Mouse (Mus musculus) liver, embryonic 15.5 days (tissue): ENCODE results near the gene Slit2. TPM values are rescaled to one million over a fixed set of nuclear protein-coding genes. Genes with fewer than 3 reads are reported as not detected.

Experiments
- ATAC-seq: fragments of 200-750 bp; cut with Nextera tagmentation; 2 replicates; pipeline ENCODE4 v1.8.0; 2017; ENCODE audit warnings: moderate number of reproducible peaks, mild to moderate bottlenecking, moderate library complexity; ENCODE audit not compliant: insufficient read depth
- H3K27ac ChIP-seq: fragments of 300-500 bp; sonication (generic); replicated peaks from 2 replicates; pipeline ENCODE4 v1.5.1; 2015; ENCODE audit warnings: mild to moderate bottlenecking, inconsistent platforms
- H3K27me3 ChIP-seq: fragments of 300-500 bp; sonication (generic); 2 replicates; pipeline ENCODE4 v1.6.1; 2015; ENCODE audit warnings: mild to moderate bottlenecking, inconsistent platforms
- H3K36me3 ChIP-seq: fragments of 300-500 bp; sonication (generic); replicated peaks from 2 replicates; pipeline ENCODE4 v1.6.1; 2015; ENCODE audit warnings: moderate library complexity, mild to moderate bottlenecking, inconsistent platforms
- H3K4me1 ChIP-seq: fragments of 300-500 bp; sonication (generic); replicated peaks from 2 replicates; pipeline ENCODE4 v1.6.1; 2015; ENCODE audit warnings: inconsistent platforms
- H3K4me2 ChIP-seq: fragments of 300-500 bp; sonication (generic); 2 replicates; pipeline ENCODE4 v1.6.1; 2015; ENCODE audit warnings: moderate library complexity, mild to moderate bottlenecking, inconsistent platforms
- H3K4me3 ChIP-seq: fragments of 300-500 bp; sonication (generic); replicated peaks from 2 replicates; pipeline ENCODE4 v1.5.1; 2015; ENCODE audit warnings: mild to moderate bottlenecking, inconsistent platforms
- H3K9ac ChIP-seq: fragments of 300-500 bp; sonication (generic); 2 replicates; pipeline ENCODE4 v1.6.1; 2015; ENCODE audit warnings: moderate library complexity, mild to moderate bottlenecking, inconsistent platforms
- H3K9me3 ChIP-seq: fragments of 300-500 bp; sonication (generic); replicated peaks from 2 replicates; pipeline ENCODE4 v1.6.1; 2016; ENCODE audit warnings: inconsistent platforms
- WGBS: fragments of 180-500 bp; shearing (Covaris S2); methylation state at CpG from one replicate; pipeline ENCODE4 v1.1.7; 2015; ENCODE audit warnings: mixed read lengths; ENCODE audit not compliant: insufficient replicate concordance; 5-methylcytosine and 5-hydroxymethylcytosine counted together
- polyA plus RNA-seq: library from polyadenylated mRNA; unstranded; fragments of >200 nt; fragmentation: Nextera tagmentation; extraction: Ambion mirVana; gene quantifications from 2 replicates; pipeline ENCODE4 v1.2.1, GENCODE M21; 2015

The Slit2 gene
- polyA plus RNA-seq, 1 experiment from 2014 or later, result 0.44 TPM

DNA sequence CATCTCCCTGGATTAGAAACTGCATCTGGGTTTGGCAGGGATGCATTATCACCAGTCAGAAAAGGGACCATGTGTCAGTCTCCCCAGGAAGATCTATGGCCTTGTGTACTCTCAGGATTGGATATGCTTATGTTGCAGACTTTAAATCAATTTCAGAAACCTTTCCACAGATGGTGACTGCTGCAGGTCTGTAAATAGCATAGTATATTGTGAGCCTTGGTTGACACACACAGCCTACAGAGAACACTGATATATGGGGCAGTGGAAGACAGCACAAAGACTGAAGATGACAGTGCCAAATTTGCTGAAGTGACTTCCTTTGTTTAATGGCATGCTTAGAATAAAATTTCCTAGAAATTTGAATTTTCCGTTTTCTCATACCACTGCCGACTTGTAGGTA, 163.1 kb downstream of the Slit2 start:
- H3K4me2 ChIP-seq, result no peak overlapping the region
- no peaks in the 10 kb centered on the region for H3K9me3 ChIP-seq
- no peak for ATAC-seq
- no peak overlapping the region for H3K4me3 ChIP-seq
- H3K27me3 ChIP-seq, result no peaks in the 10 kb centered on the region
- no peak overlapping the region for H3K27ac ChIP-seq
- 60% methylated on average over 2 of the region's 2 CpGs for WGBS
- H3K36me3 ChIP-seq, result no peaks in the 10 kb centered on the region
- H3K9ac ChIP-seq, result no peak overlapping the region
- H3K4me1 ChIP-seq, result no peaks in the 10 kb centered on the region

DNA sequence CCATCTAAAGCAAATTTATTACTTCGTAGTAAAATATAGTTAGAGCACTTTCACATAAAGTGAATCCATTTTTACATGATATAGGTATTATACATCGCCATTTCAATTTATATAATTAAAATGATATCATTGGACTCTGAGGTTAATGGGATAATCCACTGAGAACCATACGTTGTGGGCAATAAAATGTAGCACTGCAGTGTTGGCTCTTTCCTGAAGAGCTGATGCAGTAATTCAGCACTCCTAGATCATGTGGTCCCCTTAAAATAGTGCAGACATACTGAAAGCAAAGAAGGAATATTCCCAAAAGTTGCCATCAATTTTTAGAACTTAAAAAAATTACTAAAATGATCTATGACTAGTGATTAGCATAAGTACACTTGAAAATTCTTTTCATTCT, 177.9 kb downstream of the Slit2 start:
- no peak overlapping the region for H3K4me3 ChIP-seq
- no peak overlapping the region for H3K9ac ChIP-seq
- no peaks in the 10 kb centered on the region for H3K9me3 ChIP-seq
- no peak for ATAC-seq
- H3K27ac ChIP-seq, result no peak overlapping the region
- no peaks in the 10 kb centered on the region for H3K4me1 ChIP-seq
- 47% methylated on average over 3 of the region's 3 CpGs for WGBS
- no peaks in the 10 kb centered on the region for H3K36me3 ChIP-seq
- H3K4me2 ChIP-seq, result no peak overlapping the region
- no peaks in the 10 kb centered on the region for H3K27me3 ChIP-seq

DNA sequence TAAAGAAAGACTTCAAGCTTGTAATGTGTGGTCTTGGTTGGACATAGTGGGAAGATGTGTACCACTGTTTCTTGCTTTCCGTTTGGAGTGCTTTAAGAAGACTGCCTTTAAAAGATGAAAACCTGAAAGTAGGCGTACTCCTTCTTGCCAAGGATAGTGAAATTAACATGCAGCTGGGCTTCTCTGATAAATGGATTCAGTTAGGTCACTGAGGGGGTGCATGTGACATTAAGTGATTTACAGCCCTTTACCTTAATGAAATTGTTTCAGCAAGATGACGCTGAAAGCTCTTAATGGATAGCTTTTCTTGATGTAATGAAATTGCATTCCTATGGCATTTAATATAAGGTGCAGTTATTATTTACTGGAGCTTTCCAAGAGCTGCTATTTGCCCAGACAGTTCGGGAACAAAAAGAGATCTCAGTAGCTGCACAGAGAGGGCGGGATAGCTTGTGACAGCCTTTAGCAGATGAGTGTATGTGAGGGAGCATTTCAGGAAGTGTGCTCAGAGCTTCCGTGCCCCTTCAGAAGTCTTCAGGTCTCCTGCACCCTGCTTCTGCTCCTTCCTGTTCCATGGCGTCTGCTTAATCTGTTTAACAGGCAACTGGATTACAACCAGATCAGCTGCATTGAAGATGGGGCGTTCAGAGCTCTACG, 198.8 kb downstream of the Slit2 start:
- H3K36me3 ChIP-seq, result no peaks in the 10 kb centered on the region
- H3K27me3 ChIP-seq, result no peaks in the 10 kb centered on the region
- no peak overlapping the region for H3K4me3 ChIP-seq
- no peaks in the 10 kb centered on the region for H3K9me3 ChIP-seq
- 34% methylated on average over 9 of the region's 9 CpGs for WGBS
- ATAC-seq, result no peak
- H3K4me1 ChIP-seq, result no peaks in the 10 kb centered on the region
- H3K4me2 ChIP-seq, result no peak overlapping the region
- no peak overlapping the region for H3K9ac ChIP-seq
- no peak overlapping the region for H3K27ac ChIP-seq

DNA sequence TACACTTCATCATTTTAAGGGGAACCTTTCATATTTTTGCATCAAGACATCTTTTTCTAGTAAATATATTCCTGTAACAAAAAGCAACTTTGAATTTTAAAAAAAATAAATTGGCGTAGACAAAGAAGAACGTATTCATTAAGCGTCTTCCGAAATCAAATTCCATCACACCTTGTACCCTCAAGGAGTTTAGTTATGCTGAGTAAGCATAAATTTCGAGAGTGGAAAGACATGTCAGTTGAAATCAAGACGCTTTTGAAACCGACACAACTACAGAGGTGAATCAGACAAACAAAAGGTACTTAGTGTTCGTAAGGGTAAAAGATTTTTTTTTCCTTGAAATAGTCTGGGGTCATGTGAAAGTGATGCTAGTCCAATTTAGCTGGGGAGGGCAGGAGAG, 201.4 kb downstream of the Slit2 start:
- no peaks in the 10 kb centered on the region for H3K36me3 ChIP-seq
- ATAC-seq, result no peak
- 70% methylated on average over 8 of the region's 8 CpGs for WGBS
- H3K27ac ChIP-seq, result no peak overlapping the region
- H3K27me3 ChIP-seq, result no peaks in the 10 kb centered on the region
- no peak overlapping the region for H3K9ac ChIP-seq
- H3K4me3 ChIP-seq, result no peak overlapping the region
- no peak overlapping the region for H3K4me2 ChIP-seq
- no peaks in the 10 kb centered on the region for H3K9me3 ChIP-seq
- H3K4me1 ChIP-seq, result no peaks in the 10 kb centered on the region

DNA sequence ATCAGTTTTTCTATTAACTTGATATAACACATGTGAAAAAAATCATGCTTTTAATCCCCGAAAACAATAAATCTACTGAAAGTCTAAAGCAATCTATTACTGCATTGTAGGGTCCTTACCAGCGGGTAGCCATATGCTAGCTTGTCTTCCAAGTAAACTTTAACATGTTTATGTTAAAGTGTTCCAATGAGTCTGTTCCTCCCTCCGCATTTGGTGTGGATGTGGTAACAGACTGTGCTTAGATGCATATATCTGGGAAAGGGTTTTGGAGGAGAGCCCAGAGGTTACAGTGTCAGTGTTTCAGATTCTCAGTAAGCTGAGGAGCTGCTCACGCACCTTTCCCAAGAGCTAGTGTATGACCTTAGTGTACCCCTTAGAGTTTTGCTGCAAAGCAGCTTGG, 204.9 kb downstream of the Slit2 start:
- 63% methylated on average over 4 of the region's 4 CpGs for WGBS
- ATAC-seq, result no peak
- no peak overlapping the region for H3K27ac ChIP-seq

DNA sequence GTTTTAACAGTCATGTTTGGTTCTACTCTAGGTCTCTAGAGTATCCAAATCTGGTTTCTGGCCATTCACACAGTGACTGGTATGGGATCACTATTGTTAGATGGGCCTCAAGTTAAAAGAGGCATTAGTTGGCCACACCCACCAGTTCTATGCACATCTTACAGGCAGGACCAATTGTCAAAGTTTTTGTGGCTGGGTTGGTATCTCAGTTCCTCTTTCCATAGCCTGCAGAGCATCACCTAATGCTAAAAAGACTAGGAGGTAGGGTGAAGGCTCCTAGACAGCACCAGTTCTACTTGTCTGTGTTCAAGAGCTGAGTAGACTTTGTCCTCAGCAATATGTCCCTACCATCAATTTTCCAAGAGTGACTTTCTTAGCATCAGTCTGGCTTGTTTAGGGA, 216.4 kb downstream of the Slit2 start:
- no peaks in the 10 kb centered on the region for H3K9me3 ChIP-seq
- H3K36me3 ChIP-seq, result no peaks in the 10 kb centered on the region
- H3K4me1 ChIP-seq, result no peaks in the 10 kb centered on the region
- no peak overlapping the region for H3K9ac ChIP-seq
- no peak overlapping the region for H3K4me3 ChIP-seq
- no peak overlapping the region for H3K27ac ChIP-seq
- no peaks in the 10 kb centered on the region for H3K27me3 ChIP-seq
- ATAC-seq, result no peak
- no peak overlapping the region for H3K4me2 ChIP-seq

More for the DNA sequence above, 204.9 kb downstream of the Slit2 start:
- no peak overlapping the region for H3K9ac ChIP-seq
- no peaks in the 10 kb centered on the region for H3K27me3 ChIP-seq
- H3K4me3 ChIP-seq, result no peak overlapping the region
- H3K4me1 ChIP-seq, result no peaks in the 10 kb centered on the region
- no peaks in the 10 kb centered on the region for H3K36me3 ChIP-seq
- H3K4me2 ChIP-seq, result no peak overlapping the region
- H3K9me3 ChIP-seq, result no peaks in the 10 kb centered on the region

DNA sequence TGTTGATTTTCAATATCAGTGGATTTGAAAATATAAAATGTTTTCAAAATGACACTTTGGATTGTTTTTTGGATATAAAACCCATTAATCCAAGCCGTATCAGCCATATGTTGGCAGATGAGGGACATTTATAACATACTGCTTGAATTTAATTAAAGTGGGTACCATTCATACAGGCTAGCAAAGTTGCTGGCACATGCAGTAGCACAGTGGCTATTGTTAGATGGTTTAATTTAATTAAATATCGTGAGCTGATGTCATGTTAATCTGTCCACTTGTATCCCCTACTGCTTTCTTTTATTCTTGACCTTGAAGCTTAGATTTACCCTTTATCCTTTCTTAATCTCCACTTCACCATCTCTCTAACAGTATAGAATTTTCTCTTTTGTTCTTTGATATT, 232.3 kb downstream of the Slit2 start:
- Histone ChIP-seq H3K9ac (no peak overlapping the region), H3K4me1 (no peaks in the 10 kb centered on the region), H3K27me3 (no peaks in the 10 kb centered on the region), H3K4me3 (no peak overlapping the region), H3K9me3 (no peaks in the 10 kb centered on the region), H3K36me3 (no peaks in the 10 kb centered on the region), H3K27ac (no peak overlapping the region), H3K4me2 (no peak overlapping the region)
- no peak for ATAC-seq
- WGBS, result 60% methylated on average over 2 of the region's 2 CpGs

DNA sequence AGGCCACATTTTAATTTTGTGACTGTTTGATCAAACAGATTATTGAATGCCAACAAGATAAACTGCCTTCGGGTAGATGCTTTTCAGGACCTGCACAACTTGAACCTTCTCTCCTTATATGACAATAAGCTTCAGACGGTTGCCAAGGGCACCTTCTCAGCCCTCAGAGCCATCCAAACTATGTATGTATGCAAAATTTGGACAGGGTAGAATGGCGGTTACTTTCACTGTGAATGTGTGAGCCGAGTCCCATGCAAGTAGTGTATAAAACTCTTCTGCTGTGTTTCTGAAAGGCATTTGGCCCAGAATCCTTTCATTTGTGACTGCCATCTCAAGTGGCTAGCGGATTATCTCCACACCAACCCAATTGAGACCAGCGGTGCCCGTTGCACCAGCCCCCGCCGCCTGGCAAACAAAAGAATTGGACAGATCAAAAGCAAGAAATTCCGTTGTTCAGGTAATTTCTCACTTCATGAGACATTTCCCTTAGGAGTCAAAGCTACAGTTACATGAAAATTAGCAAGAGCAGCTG, 236.8 kb downstream of the Slit2 start:
- no peak overlapping the region for H3K27ac ChIP-seq
- H3K36me3 ChIP-seq, result no peaks in the 10 kb centered on the region
- H3K4me2 ChIP-seq, result no peak overlapping the region
- WGBS, result 71% methylated on average over 10 of the region's 10 CpGs
- H3K27me3 ChIP-seq, result no peaks in the 10 kb centered on the region
- no peaks in the 10 kb centered on the region for H3K4me1 ChIP-seq
- no peaks in the 10 kb centered on the region for H3K9me3 ChIP-seq
- H3K9ac ChIP-seq, result no peak overlapping the region
- no peak for ATAC-seq
- H3K4me3 ChIP-seq, result no peak overlapping the region

DNA sequence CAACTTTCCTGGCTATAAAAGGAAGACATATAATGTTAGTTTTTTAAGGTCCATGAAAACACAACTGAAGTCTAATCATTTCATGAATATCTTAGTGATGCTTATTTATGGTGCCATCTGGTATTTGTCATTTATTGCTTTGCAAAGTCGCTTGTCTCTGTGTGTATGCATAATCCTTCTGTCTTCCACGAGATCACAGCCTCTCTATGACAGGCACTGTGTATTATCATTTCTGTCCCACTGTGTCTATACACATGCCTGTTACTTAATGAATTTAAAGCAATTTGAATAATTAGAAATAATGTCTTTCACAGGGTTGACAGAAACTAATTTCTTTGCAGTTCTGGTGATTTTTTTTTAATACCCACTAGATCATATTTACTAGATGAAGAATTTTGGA, 242.6 kb downstream of the Slit2 start:
- WGBS, result 47% methylated on average over 2 of the region's 2 CpGs
- Histone ChIP-seq H3K4me3 (no peak overlapping the region), H3K4me2 (no peak overlapping the region), H3K9ac (no peak overlapping the region), H3K4me1 (no peaks in the 10 kb centered on the region), H3K27me3 (no peaks in the 10 kb centered on the region), H3K36me3 (no peaks in the 10 kb centered on the region), H3K9me3 (no peaks in the 10 kb centered on the region), H3K27ac (no peak overlapping the region)
- ATAC-seq, result no peak

DNA sequence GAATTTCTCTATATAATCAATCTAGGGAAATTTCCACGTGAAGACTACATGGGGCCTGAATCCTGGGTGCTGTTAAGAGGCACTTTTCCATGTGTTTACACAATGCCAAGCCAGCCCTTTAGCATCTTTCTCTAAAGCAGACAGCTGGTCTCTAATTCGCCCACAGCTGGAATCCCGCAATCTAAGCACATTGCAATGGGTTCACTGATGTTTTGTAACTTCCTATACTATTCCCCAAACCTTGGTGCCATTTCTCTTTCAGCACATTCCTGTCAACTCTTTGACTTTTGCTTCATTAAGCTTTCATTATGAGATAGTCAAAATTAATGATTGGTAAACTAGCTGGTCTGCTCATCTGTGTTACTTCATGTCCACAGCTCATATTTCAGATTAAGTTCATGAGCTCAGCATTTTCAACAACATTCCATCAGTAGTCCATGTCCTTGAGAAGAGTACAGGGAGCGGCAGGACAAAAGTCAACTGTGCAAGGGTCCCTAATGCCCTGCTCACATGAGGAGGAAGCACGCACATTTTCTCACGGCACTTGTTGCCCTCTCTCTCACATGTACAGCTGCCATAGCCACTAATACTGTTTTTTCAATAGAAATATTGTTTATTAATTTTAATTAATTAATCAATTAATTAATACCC, 247.6 kb downstream of the Slit2 start:
- H3K4me1 ChIP-seq, result no peaks in the 10 kb centered on the region
- WGBS, result 63% methylated on average over 6 of the region's 6 CpGs
- no peak overlapping the region for H3K4me3 ChIP-seq
- no peaks in the 10 kb centered on the region for H3K9me3 ChIP-seq
- no peak overlapping the region for H3K9ac ChIP-seq
- no peak overlapping the region for H3K4me2 ChIP-seq
- no peak overlapping the region for H3K27ac ChIP-seq
- H3K27me3 ChIP-seq, result no peaks in the 10 kb centered on the region
- no peaks in the 10 kb centered on the region for H3K36me3 ChIP-seq
- no peak for ATAC-seq

DNA sequence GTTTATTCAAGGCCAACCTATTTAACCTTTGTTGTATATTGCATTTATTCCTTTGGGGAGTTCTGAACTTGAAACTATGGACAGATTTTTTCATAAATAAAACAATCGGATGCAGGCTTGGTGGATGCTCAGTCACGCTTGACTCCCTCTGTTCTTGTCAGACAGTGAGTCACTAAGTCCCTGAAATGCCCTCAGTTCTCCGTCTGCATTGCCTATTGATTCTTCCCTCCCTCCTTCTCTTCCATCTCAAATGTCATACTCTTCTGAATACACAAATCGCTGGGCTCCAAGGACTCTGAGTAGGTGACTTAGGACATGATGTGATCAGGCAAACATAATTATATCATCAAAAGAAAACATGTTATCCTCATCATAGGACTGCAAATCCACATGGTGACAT, 251.8 kb downstream of the Slit2 start:
- Histone ChIP-seq H3K9ac (no peak overlapping the region), H3K27ac (no peak overlapping the region), H3K4me2 (no peak overlapping the region), H3K36me3 (no peaks in the 10 kb centered on the region), H3K9me3 (no peaks in the 10 kb centered on the region), H3K27me3 (no peaks in the 10 kb centered on the region), H3K4me3 (no peak overlapping the region), H3K4me1 (no peaks in the 10 kb centered on the region)
- no peak for ATAC-seq
- WGBS, result 67% methylated on average over 4 of the region's 4 CpGs

DNA sequence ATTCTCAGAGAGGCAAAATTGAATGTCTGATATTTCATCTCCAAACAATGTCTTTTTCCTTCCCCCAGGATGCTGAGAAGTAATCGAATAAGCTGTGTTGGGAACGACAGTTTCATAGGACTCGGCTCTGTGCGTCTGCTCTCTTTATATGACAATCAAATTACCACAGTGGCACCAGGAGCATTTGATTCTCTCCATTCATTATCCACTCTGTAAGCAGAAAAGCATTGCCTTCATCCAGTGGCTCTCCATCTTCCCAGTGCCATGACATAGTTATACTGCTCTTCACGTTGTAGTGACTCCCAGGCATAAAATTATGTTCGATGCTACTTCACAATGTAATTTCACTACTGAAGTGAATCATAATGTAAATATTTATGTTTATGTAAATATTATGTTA, 252.3 kb downstream of the Slit2 start:
- no peak overlapping the region for H3K4me2 ChIP-seq
- 73% methylated on average over 6 of the region's 6 CpGs for WGBS

More for the DNA sequence above, 252.3 kb downstream of the Slit2 start:
- no peaks in the 10 kb centered on the region for H3K4me1 ChIP-seq
- H3K4me3 ChIP-seq, result no peak overlapping the region
- H3K9me3 ChIP-seq, result no peaks in the 10 kb centered on the region
- no peak overlapping the region for H3K27ac ChIP-seq
- H3K36me3 ChIP-seq, result no peaks in the 10 kb centered on the region
- H3K27me3 ChIP-seq, result no peaks in the 10 kb centered on the region
- H3K9ac ChIP-seq, result no peak overlapping the region
- ATAC-seq, result no peak
